Mouse (Mus musculus) MEL (cell line): Measurements from ENCODE around the gene Negr1. TPM values are rescaled to one million over a fixed set of nuclear protein-coding genes. Genes with fewer than 3 reads are reported as not detected.

Source experiments
- DNase-seq: peaks from one replicate; pipeline ENCODE4 v3.0.0; 2011; ENCODE audit warnings: low read depth, low spot score
- H3K27ac ChIP-seq: 2 replicates; pipeline ENCODE4 v1.5.1; 2012; ENCODE audit warnings: low read depth, mild to moderate bottlenecking, control low read depth, low read length, moderate library complexity; ENCODE audit not compliant: control insufficient read depth
- H3K27me3 ChIP-seq, 2 experiments: fragments of 150-350 bp in 1 of 2; sonication (generic) in 1 of 2; 2 replicates each; pipeline ENCODE4 v1.6.1; 2012; ENCODE audit warnings: low read length in 2 of 2, mild to moderate bottlenecking in 2 of 2, improper control_type of control experiment in 1 of 2, moderate library complexity in 1 of 2; ENCODE audit not compliant: insufficient read depth in 2 of 2, control insufficient read depth in 1 of 2
- H3K36me3 ChIP-seq, 2 experiments: 2 replicates each; pipeline ENCODE4 v1.6.1; 2012 to 2014; ENCODE audit warnings: low read length in 2 of 2, improper control_type of control experiment in 1 of 2, inconsistent platforms in 1 of 2, mild to moderate bottlenecking in 1 of 2; ENCODE audit not compliant: insufficient read depth in 2 of 2, control insufficient read depth in 1 of 2
- H3K4me1 ChIP-seq, 2 experiments: fragments of 150-350 bp in 1 of 2; sonication (generic) in 1 of 2; 2 replicates each; pipeline ENCODE4 v1.6.1; 2012; ENCODE audit warnings: low read length in 2 of 2, improper control_type of control experiment in 1 of 2, mild to moderate bottlenecking in 1 of 2; ENCODE audit not compliant: insufficient read depth in 2 of 2, control insufficient read depth in 1 of 2
- H3K4me3 ChIP-seq, 2 experiments: fragments of 150-350 bp in 1 of 2; sonication (generic) in 1 of 2; 2 replicates each; pipeline ENCODE4 v1.5.1; 2012; ENCODE audit warnings: low read depth in 2 of 2, low read length in 2 of 2, mild to moderate bottlenecking in 2 of 2, moderate library complexity in 2 of 2, control low read depth in 1 of 2, improper control_type of control experiment in 1 of 2; ENCODE audit not compliant: control insufficient read depth in 1 of 2, insufficient read depth in 1 of 2
- H3K79me2 ChIP-seq: 2 replicates; pipeline ENCODE4 v1.6.1; 2012; ENCODE audit warnings: mild to moderate bottlenecking, low read length, moderate library complexity; ENCODE audit not compliant: control insufficient read depth, poor library complexity, insufficient read depth
- H3K9ac ChIP-seq: 2 replicates; pipeline ENCODE4 v1.6.1; 2012; ENCODE audit warnings: low read depth, mild to moderate bottlenecking, control low read depth, low read length, moderate library complexity; ENCODE audit not compliant: control insufficient read depth, poor library complexity, severe bottlenecking
- H3K9me3 ChIP-seq: fragments of 150-350 bp; sonication (generic); replicated peaks from 2 replicates; pipeline ENCODE4 v1.6.1; 2012; ENCODE audit warnings: mild to moderate bottlenecking, low read length, improper control_type of control experiment, moderate library complexity; ENCODE audit not compliant: insufficient read depth
- BHLHE40 ChIP-seq: IDR thresholded peaks from 2 replicates; pipeline ENCODE4 v1.6.1; 2012; ENCODE audit warnings: low read depth, mild to moderate bottlenecking, inconsistent platforms, low read length, improper control_type of control experiment, borderline replicate concordance
- CTCF ChIP-seq, 3 experiments: IDR thresholded peaks in 2 of 3; conservative IDR thresholded peaks in 1 of 3; 2 replicates each; pipeline ENCODE4 v1.5.1; 2011 to 2012; ENCODE audit warnings: low read length in 3 of 3, low read depth in 2 of 3, mild to moderate bottlenecking in 2 of 3, improper control_type of control experiment in 1 of 3, inconsistent platforms in 1 of 3, mixed read lengths in 1 of 3, moderate library complexity in 1 of 3; ENCODE audit not compliant: control insufficient read depth in 1 of 3, insufficient read depth in 1 of 3, poor library complexity in 1 of 3, severe bottlenecking in 1 of 3
- ELF1 ChIP-seq: IDR thresholded peaks from 2 replicates; pipeline ENCODE4 v1.6.1; 2014; ENCODE audit warnings: low read depth, mild to moderate bottlenecking, inconsistent platforms, low read length, improper control_type of control experiment, moderate library complexity
- EP300 ChIP-seq, 2 experiments: IDR thresholded peaks; 2 replicates each; pipeline ENCODE4 v1.6.1; 2011; ENCODE audit warnings: improper control_type of control experiment in 2 of 2, low read length in 2 of 2, low read depth in 1 of 2, mild to moderate bottlenecking in 1 of 2
- ETS1 ChIP-seq: IDR thresholded peaks from 2 replicates; pipeline ENCODE4 v1.6.1; 2012; ENCODE audit warnings: low read depth, mild to moderate bottlenecking, inconsistent platforms, low read length, improper control_type of control experiment, moderate library complexity
- GATA1 ChIP-seq: IDR thresholded peaks from 2 replicates; pipeline ENCODE4 v1.6.1; 2011; ENCODE audit warnings: low read depth, low read length, improper control_type of control experiment
- HCFC1 ChIP-seq: IDR thresholded peaks from 2 replicates; pipeline ENCODE4 v1.6.1; 2012; ENCODE audit warnings: low read depth, mild to moderate bottlenecking, inconsistent platforms, low read length, improper control_type of control experiment, moderate library complexity
- JUND ChIP-seq: IDR thresholded peaks from 2 replicates; pipeline ENCODE4 v1.6.1; 2011; ENCODE audit warnings: low read depth, mild to moderate bottlenecking, improper control_type of control experiment, low read length
- KAT2A ChIP-seq: conservative IDR thresholded peaks from 2 replicates; pipeline ENCODE4 v1.6.1; 2012; ENCODE audit warnings: low read depth, low read length, improper control_type of control experiment, inconsistent platforms
- MAFK ChIP-seq: IDR thresholded peaks from 2 replicates; pipeline ENCODE4 v1.6.1; 2011; ENCODE audit warnings: low read depth, mild to moderate bottlenecking, low read length, improper control_type of control experiment, borderline replicate concordance
- MEF2A ChIP-seq: IDR thresholded peaks from 2 replicates; pipeline ENCODE4 v1.6.1; 2014; ENCODE audit warnings: low read depth, mild to moderate bottlenecking, inconsistent platforms, low read length, improper control_type of control experiment; ENCODE audit not compliant: poor library complexity, insufficient replicate concordance, severe bottlenecking; ENCODE audit errors: extremely low read depth
- MYB ChIP-seq: IDR thresholded peaks from 2 replicates; pipeline ENCODE4 v1.6.1; 2011; ENCODE audit warnings: mild to moderate bottlenecking, low read depth, low read length, improper control_type of control experiment
- POLR2A ChIP-seq, 2 experiments: IDR thresholded peaks; 2 replicates each; pipeline ENCODE4 v1.6.1; 2011 to 2012; ENCODE audit warnings: low read length in 2 of 2, mild to moderate bottlenecking in 2 of 2, control low read depth in 1 of 2, improper control_type of control experiment in 1 of 2, low read depth in 1 of 2, moderate library complexity in 1 of 2; ENCODE audit not compliant: control insufficient read depth in 1 of 2, insufficient read depth in 1 of 2, poor library complexity in 1 of 2
- POLR2AphosphoS2 ChIP-seq: IDR thresholded peaks from 2 replicates; pipeline ENCODE4 v1.6.1; 2011; ENCODE audit warnings: low read length, improper control_type of control experiment
- RAD21 ChIP-seq: IDR thresholded peaks from 2 replicates; pipeline ENCODE4 v1.6.1; 2011; ENCODE audit warnings: mild to moderate bottlenecking, low read depth, low read length, improper control_type of control experiment
- RCOR1 ChIP-seq: IDR thresholded peaks from 2 replicates; pipeline ENCODE4 v1.6.1; 2012; ENCODE audit warnings: low read depth, mild to moderate bottlenecking, inconsistent platforms, low read length, improper control_type of control experiment
- TAL1 ChIP-seq: IDR thresholded peaks from 2 replicates; pipeline ENCODE4 v1.6.1; 2012; ENCODE audit warnings: mild to moderate bottlenecking, inconsistent platforms, low read length, moderate library complexity, mixed read lengths
- TBP ChIP-seq: IDR thresholded peaks from 2 replicates; pipeline ENCODE4 v1.8.0; 2011; ENCODE audit warnings: low read depth, low read length, improper control_type of control experiment
- TCF12 ChIP-seq: IDR thresholded peaks from 2 replicates; pipeline ENCODE4 v1.6.1; 2014; ENCODE audit warnings: low read depth, mild to moderate bottlenecking, inconsistent platforms, low read length, improper control_type of control experiment, moderate library complexity
- UBTF ChIP-seq: IDR thresholded peaks from 2 replicates; pipeline ENCODE4 v1.6.1; 2012; ENCODE audit warnings: low read depth, mild to moderate bottlenecking, inconsistent platforms, low read length, improper control_type of control experiment, moderate library complexity, borderline replicate concordance; ENCODE audit not compliant: insufficient read depth
- ZNF384 ChIP-seq: IDR thresholded peaks from 2 replicates; pipeline ENCODE4 v1.6.1; 2012; ENCODE audit warnings: low read depth, mild to moderate bottlenecking, inconsistent platforms, low read length, improper control_type of control experiment
- polyA plus RNA-seq, 2 experiments: library from polyadenylated mRNA; stranded (reverse) in 1 of 2; unstranded in 1 of 2; fragments of >175 nt in 1 of 2; fragments of >200 nt in 1 of 2; gene quantifications; 2 replicates each; pipeline versions ENCODE4 v1.2.1 to v1.2.4; 2012; ENCODE audit warnings: low replicate concordance in 2 of 2, low read depth in 1 of 2; ENCODE audit not compliant: insufficient read length in 2 of 2, insufficient read depth in 1 of 2, missing spikeins in 1 of 2
- total RNA-seq: library from RNA; depleted of rRNA; stranded (reverse); fragments of 300-350 nt; gene quantifications from 2 replicates; pipeline ENCODE4 v1.2.3, GENCODE M21; 2012

The Negr1 gene
- total and polyA plus RNA-seq, 3 experiments: not detected

DNA sequence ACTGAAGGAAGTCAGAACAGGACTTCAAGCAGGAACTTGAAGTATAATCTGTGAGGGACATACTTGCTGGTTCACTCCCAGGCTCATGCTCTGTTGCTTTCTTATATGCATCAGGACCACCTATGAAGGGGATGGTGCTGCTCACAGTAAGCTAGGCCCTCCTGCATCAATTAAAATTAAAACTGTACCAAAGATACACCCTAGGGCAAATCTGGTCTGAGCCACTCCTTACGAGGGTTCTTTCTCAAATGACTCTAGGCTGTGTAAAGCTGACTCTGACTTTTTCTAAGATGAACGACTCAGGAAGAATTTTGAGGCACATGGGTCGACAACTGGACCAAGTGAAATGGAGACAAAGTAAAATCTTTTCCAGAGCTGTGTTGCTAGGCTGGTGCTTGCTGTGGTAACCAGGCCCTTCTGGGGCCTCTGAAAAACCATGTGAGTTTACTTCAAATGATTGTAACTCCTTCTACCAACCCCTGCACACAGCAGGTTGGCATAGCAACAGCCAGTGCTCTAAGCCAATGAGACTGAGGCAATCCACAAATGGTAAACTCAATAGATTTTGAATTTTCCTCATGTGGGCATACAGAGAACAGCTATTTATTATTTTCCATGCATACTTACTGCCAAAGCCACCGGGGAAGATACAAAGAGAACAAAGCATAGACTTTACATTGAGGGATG, 742.0 kb downstream of the Negr1 start:
- H3K9me3 ChIP-seq: no peaks in the 10 kb centered on the region
- no peaks in the 10 kb centered on the region for H3K27me3 ChIP-seq
- DNase-seq: no peak
- no peak overlapping the region for H3K27ac ChIP-seq
- TF ChIP-seq CTCF (IDR thresholded peaks at IDR 0.05 in 2 of 3, conservative IDR thresholded peaks at IDR 0.05 in 1 of 3; ENCODE audit: control insufficient read depth in 1 of 3, insufficient read depth in 1 of 3, low read depth in 2 of 3, low read length in 3 of 3, poor library complexity in 1 of 3, severe bottlenecking in 1 of 3): no peak
- TF ChIP-seq KAT2A: no peak
- no peak for TF ChIP-seq POLR2AphosphoS2
- no peak for TF ChIP-seq TCF12
- TF ChIP-seq RAD21: no peak
- no peak for TF ChIP-seq ZNF384
- no peak for TF ChIP-seq BHLHE40
- TF ChIP-seq GATA1: no peak
- TF ChIP-seq ETS1: no peak
- no peak for TF ChIP-seq RCOR1
- TF ChIP-seq EP300 (IDR thresholded peaks at IDR 0.05; ENCODE audit: low read depth in 1 of 2, low read length in 2 of 2): no peak
- TF ChIP-seq MEF2A: no peak
- TF ChIP-seq HCFC1: no peak
- no peak for TF ChIP-seq TAL1
- TF ChIP-seq ELF1: no peak
- no peak for TF ChIP-seq UBTF
- TF ChIP-seq MAFK: no peak
- no peak for TF ChIP-seq POLR2A (IDR thresholded peaks at IDR 0.05; ENCODE audit: control insufficient read depth in 1 of 2, insufficient read depth in 1 of 2, low read depth in 1 of 2, low read length in 2 of 2, poor library complexity in 1 of 2)
- no peak for TF ChIP-seq MYB
- TF ChIP-seq TBP: no peak
- H3K4me3 ChIP-seq: no peak overlapping the region
- no peaks in the 10 kb centered on the region for H3K36me3 ChIP-seq
- no peaks in the 10 kb centered on the region for H3K4me1 ChIP-seq
- H3K9ac ChIP-seq: no peak overlapping the region
- H3K79me2 ChIP-seq: no peaks in the 10 kb centered on the region

DNA sequence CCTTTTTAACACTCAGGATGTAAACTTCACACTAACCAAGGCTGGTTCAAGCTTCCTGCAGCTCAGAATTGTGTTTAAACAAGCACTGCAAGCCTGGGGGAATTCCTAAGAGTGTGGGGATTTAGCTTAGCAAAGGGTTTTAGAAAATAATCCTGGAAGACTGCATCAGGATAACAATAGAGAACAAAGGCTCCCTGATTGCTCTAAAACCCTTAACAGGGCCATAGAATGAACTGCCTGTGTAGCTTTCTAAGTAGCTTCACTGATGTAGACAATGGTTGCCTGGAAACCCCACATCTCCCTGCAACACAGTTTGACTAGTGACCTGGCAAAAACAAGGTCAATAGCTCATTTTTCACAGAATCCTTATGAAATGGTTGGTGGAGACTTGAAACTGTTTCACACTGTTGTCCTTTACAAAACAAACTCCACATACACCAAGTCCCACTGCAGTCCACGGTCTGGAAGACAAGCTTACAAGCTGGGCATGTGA, 759.5 kb downstream of the Negr1 start:
- no peaks in the 10 kb centered on the region for H3K4me1 ChIP-seq
- H3K9ac ChIP-seq: no peak overlapping the region
- H3K9me3 ChIP-seq: no peaks in the 10 kb centered on the region
- no peaks in the 10 kb centered on the region for H3K36me3 ChIP-seq
- no peaks in the 10 kb centered on the region for H3K79me2 ChIP-seq
- TF ChIP-seq JUND: no peak
- TF ChIP-seq, all 39 proteins: peak for 0
- Histone ChIP-seq H3K4me3 (no peak overlapping the region), H3K27me3 (no peaks in the 10 kb centered on the region), H3K27ac (no peak overlapping the region)
- no peak for DNase-seq
